Mouse (Mus musculus): ENCODE measurements at regions not wholly inside any gene's neighbourhood (a gene's known extent, or its start where the extent isn't known, plus 50 kb on each side); places are given as distances from the start of the nearest gene placed in this dataset.

DNA sequence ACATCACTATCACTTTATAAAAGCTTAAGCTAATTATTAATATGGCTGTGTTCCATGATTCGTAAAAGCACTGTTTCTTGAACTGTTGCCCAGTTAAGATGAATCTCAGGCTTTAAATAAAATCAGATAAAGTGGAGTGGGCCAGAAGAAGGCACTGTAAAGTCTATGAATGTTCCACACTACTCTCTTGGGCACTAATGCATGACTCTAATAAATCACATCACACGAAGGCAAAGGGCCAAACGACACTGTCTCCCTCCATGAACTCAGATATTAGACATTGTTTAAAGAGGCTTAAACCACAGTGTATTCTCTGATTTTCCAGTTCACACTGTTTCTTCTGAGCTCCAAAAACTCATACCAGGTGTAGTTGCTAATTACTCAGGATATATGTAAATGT, 55.9 kb upstream of the Ufm1 start:
- Histone ChIP-seq H3K36me3 (ENCODE audit: control insufficient read depth, insufficient read depth, low read length) (no peaks in the 10 kb centered on the region), H3K27me3 (ENCODE audit: control insufficient read depth, insufficient read depth, low read length) (no peaks in the 10 kb centered on the region), H3K27ac (replicated peaks; ENCODE audit: low read depth, low read length) (no peak overlapping the region), H3K4me3 (replicated peaks; ENCODE audit: low read depth, low read length) (no peak overlapping the region), H3K4me1 (ENCODE audit: control insufficient read depth, insufficient read depth, low read length) (no peaks in the 10 kb centered on the region), H3K9me3 (ENCODE audit: control insufficient read depth, low read length) (no peaks in the 10 kb centered on the region), H3K9ac (replicated peaks; ENCODE audit: low read length) (no peak overlapping the region), H3K4me2 (ENCODE audit: low read length) (no peak overlapping the region)
- DNase-seq (no peak), ATAC-seq (ENCODE audit: low FRiP score, low TSS enrichment) (no peak)
- WGBS, result 90% methylated on average over 3 of the region's 3 CpGs

DNA sequence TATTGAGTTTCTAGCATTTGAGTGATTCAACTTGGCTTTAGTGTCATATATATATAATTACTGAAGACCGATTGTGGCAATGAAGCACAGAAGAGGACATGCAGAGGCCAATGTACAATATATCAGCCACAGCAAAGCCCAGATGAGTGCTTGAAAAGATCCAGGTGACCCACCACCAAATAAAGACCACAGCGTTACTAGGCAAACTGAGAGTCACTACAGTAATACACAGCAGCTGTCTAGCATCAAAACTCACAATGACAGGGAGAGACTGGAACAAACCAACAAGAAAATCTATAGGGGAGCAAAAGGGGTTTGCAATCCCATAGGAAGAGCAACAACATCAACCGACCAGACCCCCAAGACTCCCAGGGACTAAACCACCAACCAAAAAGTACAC, 54.3 kb upstream of the Ufm1 start:
- no peaks in the 10 kb centered on the region for H3K27me3 ChIP-seq (ENCODE audit: control insufficient read depth, insufficient read depth, low read length)
- H3K4me3 ChIP-seq (replicated peaks; ENCODE audit: low read depth, low read length), result no peak overlapping the region
- H3K4me1 ChIP-seq (ENCODE audit: control insufficient read depth, insufficient read depth, low read length), result no peaks in the 10 kb centered on the region
- ATAC-seq (ENCODE audit: low FRiP score, low TSS enrichment) (no peak), DNase-seq (no peak)
- no peaks in the 10 kb centered on the region for H3K36me3 ChIP-seq (ENCODE audit: control insufficient read depth, insufficient read depth, low read length)
- no peak overlapping the region for H3K9ac ChIP-seq (replicated peaks; ENCODE audit: low read length)
- 91% methylated on average over 3 of the region's 3 CpGs for WGBS
- no peak overlapping the region for H3K27ac ChIP-seq (replicated peaks; ENCODE audit: low read depth, low read length)
- no peaks in the 10 kb centered on the region for H3K9me3 ChIP-seq (ENCODE audit: control insufficient read depth, low read length)
- H3K4me2 ChIP-seq (ENCODE audit: low read length), result no peak overlapping the region

DNA sequence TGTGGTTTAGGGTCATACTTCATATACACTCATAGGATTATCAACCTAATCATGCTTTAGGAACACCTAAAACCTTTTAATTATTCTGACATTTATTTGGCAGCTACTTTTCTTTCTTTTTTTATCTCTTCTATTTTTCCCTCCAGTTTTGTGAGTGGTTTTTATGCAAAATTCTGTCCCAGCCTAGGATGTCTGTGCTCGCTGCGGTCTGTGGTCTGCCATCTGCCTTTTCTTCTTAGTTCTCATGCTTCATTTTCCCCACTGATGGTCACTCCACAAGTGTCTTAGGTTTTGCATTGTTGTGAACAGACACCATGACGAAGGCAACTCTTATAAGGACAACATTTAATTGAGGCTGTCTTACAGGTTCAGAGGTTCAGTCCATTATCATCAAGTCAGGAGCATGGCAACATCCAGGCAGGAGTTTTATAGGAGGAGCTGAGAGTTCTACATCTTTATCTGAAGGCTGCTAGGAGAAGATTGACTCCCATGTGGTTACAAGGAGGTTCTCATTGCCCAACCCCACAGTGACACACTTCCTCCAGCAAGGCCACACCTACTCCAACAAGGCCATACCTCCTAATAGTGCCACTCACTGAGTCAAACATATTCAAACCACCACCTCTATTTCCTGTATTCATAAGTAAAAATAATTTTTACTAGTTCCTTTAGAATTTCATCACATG, 50.5 kb upstream of the Ufm1 start:
- no peak for ATAC-seq (ENCODE audit: low FRiP score, low TSS enrichment)
- H3K27me3 ChIP-seq (ENCODE audit: control insufficient read depth, insufficient read depth, low read length), result no peaks in the 10 kb centered on the region
- no peak overlapping the region for H3K27ac ChIP-seq (replicated peaks; ENCODE audit: low read depth, low read length)
- H3K4me2 ChIP-seq (ENCODE audit: low read length), result no peak overlapping the region
- no peaks in the 10 kb centered on the region for H3K4me1 ChIP-seq (ENCODE audit: control insufficient read depth, insufficient read depth, low read length)
- WGBS, result 81% methylated on average over 3 of the region's 3 CpGs
- no peak for DNase-seq
- no peak overlapping the region for H3K4me3 ChIP-seq (replicated peaks; ENCODE audit: low read depth, low read length)
- H3K9me3 ChIP-seq (ENCODE audit: control insufficient read depth, low read length), result no peaks in the 10 kb centered on the region
- no peaks in the 10 kb centered on the region for H3K36me3 ChIP-seq (ENCODE audit: control insufficient read depth, insufficient read depth, low read length)
- no peak overlapping the region for H3K9ac ChIP-seq (replicated peaks; ENCODE audit: low read length)
